Mouse (Mus musculus): ENCODE measurements at regions not wholly inside any gene's neighbourhood (a gene's known extent, or its start where the extent isn't known, plus 50 kb on each side); places are given as distances from the start of the nearest gene placed in this dataset.

- H3K27me3 ChIP-seq (ENCODE audit: control insufficient read depth in 1 of 2, insufficient read depth in 2 of 2, low read length in 2 of 2) = no peaks in the 10 kb centered on the region
- no peaks in the 10 kb centered on the region for H3K79me2 ChIP-seq (ENCODE audit: control insufficient read depth, insufficient read depth, low read length, poor library complexity)
- H3K9ac ChIP-seq (ENCODE audit: control insufficient read depth, low read depth, low read length, poor library complexity, severe bottlenecking) = no peak overlapping the region
- TF ChIP-seq USF1 (IDR thresholded peaks at IDR 0.05; ENCODE audit: low read depth, low read length) = no peak
- H3K27ac ChIP-seq (ENCODE audit: control insufficient read depth, low read depth, low read length) = no peak overlapping the region
- DNase-seq (ENCODE audit: low read depth, low spot score) = no peak
- H3K9me3 ChIP-seq (replicated peaks; ENCODE audit: insufficient read depth, low read length) = no peaks in the 10 kb centered on the region
- H3K4me1 ChIP-seq (ENCODE audit: control insufficient read depth in 1 of 2, insufficient read depth in 2 of 2, low read length in 2 of 2) = no peaks in the 10 kb centered on the region
- H3K4me3 ChIP-seq (ENCODE audit: control insufficient read depth in 1 of 2, insufficient read depth in 1 of 2, low read depth in 2 of 2, low read length in 2 of 2) = no peak overlapping the region
- no peaks in the 10 kb centered on the region for H3K36me3 ChIP-seq (ENCODE audit: control insufficient read depth in 1 of 2, insufficient read depth in 2 of 2, low read length in 2 of 2)
These were observed 494.1 kb upstream of the Map3k7 start for GRCm38 (mm10) chr4:31469803-31470202.

- DNase-seq (ENCODE audit: low read depth, low spot score) = no peak
- Histone ChIP-seq H3K27ac (ENCODE audit: control insufficient read depth, low read depth, low read length) (no peak overlapping the region), H3K36me3 (ENCODE audit: control insufficient read depth in 1 of 2, insufficient read depth in 2 of 2, low read length in 2 of 2) (no peaks in the 10 kb centered on the region), H3K9ac (ENCODE audit: control insufficient read depth, low read depth, low read length, poor library complexity, severe bottlenecking) (no peak overlapping the region), H3K4me1 (ENCODE audit: control insufficient read depth in 1 of 2, insufficient read depth in 2 of 2, low read length in 2 of 2) (no peaks in the 10 kb centered on the region), H3K9me3 (replicated peaks; ENCODE audit: insufficient read depth, low read length) (no peaks in the 10 kb centered on the region), H3K27me3 (ENCODE audit: control insufficient read depth in 1 of 2, insufficient read depth in 2 of 2, low read length in 2 of 2) (no peaks in the 10 kb centered on the region), H3K79me2 (ENCODE audit: control insufficient read depth, insufficient read depth, low read length, poor library complexity) (no peaks in the 10 kb centered on the region), H3K4me3 (ENCODE audit: control insufficient read depth in 1 of 2, insufficient read depth in 1 of 2, low read depth in 2 of 2, low read length in 2 of 2) (no peak overlapping the region)
- no peak for TF ChIP-seq ELF1 (IDR thresholded peaks at IDR 0.05; ENCODE audit: low read depth, low read length)
- no peak for TF ChIP-seq NRF1 (IDR thresholded peaks at IDR 0.05; ENCODE audit: insufficient read depth, low read depth, low read length, poor library complexity, severe bottlenecking)
- no peak for TF ChIP-seq CTCF (IDR thresholded peaks at IDR 0.05 in 2 of 3, conservative IDR thresholded peaks at IDR 0.05 in 1 of 3; ENCODE audit: control insufficient read depth in 1 of 3, insufficient read depth in 1 of 3, low read depth in 2 of 3, low read length in 3 of 3, poor library complexity in 1 of 3, severe bottlenecking in 1 of 3)
- TF ChIP-seq MEF2A (IDR thresholded peaks at IDR 0.05; ENCODE audit: extremely low read depth, insufficient replicate concordance, low read depth, low read length, poor library complexity, severe bottlenecking) = no peak
- no peak for TF ChIP-seq HCFC1 (IDR thresholded peaks at IDR 0.05; ENCODE audit: low read depth, low read length)
These were observed 471.4 kb upstream of the Map3k7 start for GRCm38 (mm10) chr4:31492535-31492934.

- no peak for TF ChIP-seq ZC3H11A (IDR thresholded peaks at IDR 0.05; ENCODE audit: low read depth, low read length)
- TF ChIP-seq NELFE (IDR thresholded peaks at IDR 0.05; ENCODE audit: low read depth, low read length) = no peak
- no peak for TF ChIP-seq CTCF (IDR thresholded peaks at IDR 0.05 in 2 of 3, conservative IDR thresholded peaks at IDR 0.05 in 1 of 3; ENCODE audit: control insufficient read depth in 1 of 3, insufficient read depth in 1 of 3, low read depth in 2 of 3, low read length in 3 of 3, poor library complexity in 1 of 3, severe bottlenecking in 1 of 3)
- no peak for TF ChIP-seq MEF2A (IDR thresholded peaks at IDR 0.05; ENCODE audit: extremely low read depth, insufficient replicate concordance, low read depth, low read length, poor library complexity, severe bottlenecking)
- TF ChIP-seq BHLHE40 (IDR thresholded peaks at IDR 0.05; ENCODE audit: borderline replicate concordance, low read depth, low read length) = no peak
- TF ChIP-seq GABPA (IDR thresholded peaks at IDR 0.05; ENCODE audit: low read depth, low read length) = no peak
- TF ChIP-seq RAD21 (IDR thresholded peaks at IDR 0.05; ENCODE audit: low read depth, low read length) = no peak
- TF ChIP-seq MAX (IDR thresholded peaks at IDR 0.05; ENCODE audit: low read length) = no peak
- no peak for TF ChIP-seq TAL1 (IDR thresholded peaks at IDR 0.05; ENCODE audit: low read length)
- no peak for TF ChIP-seq POLR2AphosphoS2 (IDR thresholded peaks at IDR 0.05; ENCODE audit: low read length)
- TF ChIP-seq ZKSCAN1 (IDR thresholded peaks at IDR 0.05; ENCODE audit: low read depth, low read length) = no peak
These were observed 470.8 kb upstream of the Map3k7 start for GRCm38 (mm10) chr4:31493087-31493511.

More at GRCm38 (mm10) chr4:31493087-31493511, 470.8 kb upstream of the Map3k7 start:
- no peak overlapping the region for H3K27ac ChIP-seq (ENCODE audit: control insufficient read depth, low read depth, low read length)
- H3K79me2 ChIP-seq (ENCODE audit: control insufficient read depth, insufficient read depth, low read length, poor library complexity) = no peaks in the 10 kb centered on the region
- H3K9ac ChIP-seq (ENCODE audit: control insufficient read depth, low read depth, low read length, poor library complexity, severe bottlenecking) = no peak overlapping the region
- no peaks in the 10 kb centered on the region for H3K9me3 ChIP-seq (replicated peaks; ENCODE audit: insufficient read depth, low read length)
- no peaks in the 10 kb centered on the region for H3K4me1 ChIP-seq (ENCODE audit: control insufficient read depth in 1 of 2, insufficient read depth in 2 of 2, low read length in 2 of 2)
- no peaks in the 10 kb centered on the region for H3K27me3 ChIP-seq (ENCODE audit: control insufficient read depth in 1 of 2, insufficient read depth in 2 of 2, low read length in 2 of 2)
- no peaks in the 10 kb centered on the region for H3K36me3 ChIP-seq (ENCODE audit: control insufficient read depth in 1 of 2, insufficient read depth in 2 of 2, low read length in 2 of 2)
- H3K4me3 ChIP-seq (ENCODE audit: control insufficient read depth in 1 of 2, insufficient read depth in 1 of 2, low read depth in 2 of 2, low read length in 2 of 2) = no peak overlapping the region
- DNase-seq (ENCODE audit: low read depth, low spot score) = no peak

Measured in MEL (cell line).